Mouse (Mus musculus): ENCODE results near the gene Pla2g1b.
"Not testable (repeated sequence)": the region's sequence is repeated elsewhere in the genome, so short reads cannot be mapped to it uniquely, and the experiment has no call there.

Pla2g1b gene

GRCm38 (mm10) chr5:115483947-115484920, 18.2 kb downstream of the Pla2g1b start, which contains the start of gene Sirt4:
Sirt4 (minus strand) TSS chr5:115484725.
- peak; percentile 54 to 77 for DNase-seq (ENCODE audit: low read depth in 2 of 2, low spot score in 2 of 2)

GRCm38 (mm10) chr5:115484996-115485395, 18.9 kb downstream of the Pla2g1b start:
- no peak for DNase-seq (ENCODE audit: low read depth in 2 of 2, low spot score in 2 of 2)

DNA sequence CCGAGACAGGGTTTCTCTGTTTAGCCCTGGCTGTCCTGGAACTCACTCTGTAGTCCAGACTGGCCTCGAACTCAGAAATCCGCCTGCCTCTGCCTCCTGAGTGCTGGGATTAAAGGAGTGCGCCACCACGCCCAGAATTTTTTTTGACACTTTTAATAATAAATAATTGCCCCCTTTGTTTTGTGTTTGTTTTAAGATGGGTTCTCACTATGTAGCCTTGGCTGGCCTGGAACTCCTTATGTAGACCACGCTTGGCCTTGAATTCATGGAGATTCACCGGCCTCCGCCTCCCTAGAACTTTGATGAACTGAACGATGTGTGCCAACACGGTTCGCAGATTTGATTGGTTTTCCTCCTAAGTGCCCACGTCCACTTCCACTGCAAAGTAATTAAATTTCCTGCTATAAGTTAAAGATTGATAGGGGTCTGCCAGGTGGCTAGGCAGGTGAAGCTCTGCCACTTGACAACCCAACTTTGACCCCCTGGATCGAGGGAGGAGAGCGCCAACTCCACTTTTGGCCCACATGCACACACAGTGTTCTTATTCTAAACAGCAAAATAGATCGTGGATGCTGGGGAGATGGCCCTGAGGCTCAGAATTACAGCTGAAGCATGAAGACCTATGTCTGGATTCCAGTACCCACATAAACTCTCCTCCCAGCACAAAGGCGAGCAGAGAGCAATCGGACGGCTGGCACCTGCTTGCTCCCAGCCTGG, 19.6 kb downstream of the Pla2g1b start:
- DNase-seq (ENCODE audit: low read depth in 2 of 2, low spot score in 2 of 2): no peak

- no peak for DNase-seq (ENCODE audit: low read depth in 2 of 2, low spot score in 2 of 2)
Observed at GRCm38 (mm10) chr5:115486726-115487125, 20.7 kb downstream of the Pla2g1b start.

DNA sequence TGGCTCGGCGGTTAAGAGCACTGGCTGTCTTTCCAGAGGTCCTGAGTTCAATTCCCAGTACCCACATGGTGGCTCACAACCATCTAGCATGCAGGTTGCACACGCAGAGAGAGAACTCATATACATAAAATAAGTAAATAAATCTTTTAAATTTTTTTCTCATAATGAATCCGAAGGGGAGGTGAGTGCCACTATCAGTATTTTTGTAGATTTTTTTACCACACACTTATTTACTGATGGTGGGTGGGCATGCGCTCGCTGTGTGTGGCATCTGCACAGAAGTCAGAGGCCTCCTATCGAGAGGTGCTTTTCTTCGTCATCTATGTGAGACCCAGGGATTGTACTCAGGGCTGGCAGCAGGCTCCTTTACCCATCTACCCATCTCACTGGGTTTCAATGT, 21.3 kb downstream of the Pla2g1b start:
- no peak for DNase-seq (ENCODE audit: low read depth in 2 of 2, low spot score in 2 of 2)

DNA sequence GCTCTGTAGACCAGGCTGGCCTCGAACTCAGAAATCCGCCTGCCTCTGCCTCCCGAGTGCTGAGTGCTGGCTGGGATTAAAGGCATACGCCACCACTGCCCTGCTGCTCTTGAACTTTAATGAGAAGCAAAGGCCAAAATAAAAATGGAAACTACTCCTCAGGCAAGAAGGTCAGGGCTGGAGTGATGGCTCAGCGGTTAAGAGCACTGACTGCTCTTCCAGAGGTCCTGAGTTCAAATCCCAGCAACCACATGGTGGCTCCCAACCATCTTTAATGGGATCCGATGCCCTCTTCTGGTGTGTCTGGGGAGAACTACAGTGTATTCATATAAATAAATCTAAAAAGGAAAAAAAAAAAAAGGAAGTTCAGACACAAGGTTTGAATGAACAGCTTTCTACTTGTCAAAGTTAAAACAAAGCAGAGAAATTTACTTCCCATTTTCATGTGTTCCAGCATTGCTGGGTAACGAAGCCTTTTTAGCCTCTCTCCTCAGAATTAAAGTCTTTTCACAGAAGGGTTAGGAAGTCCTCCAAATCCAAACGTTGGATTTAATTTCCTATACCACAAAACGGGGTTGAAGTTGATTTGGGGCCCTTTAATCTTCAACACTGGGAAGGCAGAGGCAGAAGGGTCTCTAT, 22.0 kb downstream of the Pla2g1b start:
- no peak for DNase-seq (ENCODE audit: low read depth in 2 of 2, low spot score in 2 of 2)

- DNase-seq (ENCODE audit: low read depth in 2 of 2, low spot score in 2 of 2): peak; percentile 85 to 90
Observed at GRCm38 (mm10) chr5:115488841-115489698, 23.0 kb downstream of the Pla2g1b start.

DNA sequence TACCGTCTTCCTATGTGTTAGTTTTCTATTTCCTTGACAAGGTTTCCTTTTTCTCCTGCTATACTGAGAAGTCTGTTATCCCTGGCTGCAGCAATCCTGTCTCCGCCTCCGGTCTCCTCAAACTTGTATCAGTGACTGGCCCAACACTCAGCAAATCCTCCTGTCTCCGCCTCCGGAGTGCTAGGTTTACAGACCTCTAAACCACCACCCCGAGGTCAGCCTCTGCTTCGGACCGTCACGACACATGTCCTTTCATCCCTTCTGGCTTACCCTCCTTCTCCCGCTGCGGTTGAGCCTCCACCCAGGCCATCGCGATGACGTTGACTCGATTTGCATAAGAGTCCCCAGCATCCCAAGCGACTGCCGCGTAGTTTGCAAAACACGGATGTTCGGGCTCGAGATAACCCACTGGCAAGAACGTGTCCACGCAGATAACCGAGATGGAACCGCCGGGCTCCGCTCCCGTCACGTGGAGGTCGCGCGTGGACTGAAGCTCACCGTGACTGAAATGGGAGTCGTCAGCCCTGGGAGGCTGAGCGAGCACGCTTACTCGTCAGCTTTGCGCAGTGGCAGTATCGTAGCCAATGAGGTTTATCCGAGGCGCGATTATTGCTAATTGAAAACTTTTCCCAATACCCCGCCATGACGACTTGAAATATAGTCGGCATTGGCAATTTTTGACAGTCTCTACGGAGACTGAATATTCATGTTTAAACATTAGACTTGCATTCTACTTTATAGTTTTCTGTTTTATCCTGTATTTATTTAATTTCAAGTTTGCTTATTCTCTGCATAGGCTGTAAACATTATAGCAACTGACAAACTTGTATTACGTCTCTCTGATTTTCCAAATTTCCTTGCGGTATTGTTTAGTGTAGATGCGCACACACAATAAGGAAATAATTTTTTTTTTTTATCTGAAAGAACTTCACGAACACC, 23.9 kb downstream of the Pla2g1b start:
- DNase-seq (ENCODE audit: low read depth in 2 of 2, low spot score in 2 of 2): peak; percentile 89 to 90

DNA sequence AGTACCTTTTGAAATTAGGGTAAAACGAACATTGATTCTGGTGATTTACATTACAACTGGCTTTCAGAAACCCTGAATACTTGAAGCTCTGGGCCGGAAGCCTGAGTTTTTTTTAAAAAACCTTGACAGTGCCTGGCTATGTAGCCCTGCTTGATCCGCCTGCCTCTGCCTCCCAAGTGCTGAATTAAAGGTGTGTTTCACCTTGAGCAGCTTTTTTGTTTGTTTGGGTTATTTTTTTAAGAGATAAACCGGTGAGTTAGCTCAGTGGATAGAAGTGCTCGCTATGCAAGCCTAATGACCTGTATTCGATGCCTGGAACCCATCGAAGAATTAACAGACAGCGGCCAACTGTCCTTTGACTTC, 24.6 kb downstream of the Pla2g1b start:
- peak in 1 of 2 experiments; percentile 15 for DNase-seq (ENCODE audit: low read depth in 2 of 2, low spot score in 2 of 2)

DNA sequence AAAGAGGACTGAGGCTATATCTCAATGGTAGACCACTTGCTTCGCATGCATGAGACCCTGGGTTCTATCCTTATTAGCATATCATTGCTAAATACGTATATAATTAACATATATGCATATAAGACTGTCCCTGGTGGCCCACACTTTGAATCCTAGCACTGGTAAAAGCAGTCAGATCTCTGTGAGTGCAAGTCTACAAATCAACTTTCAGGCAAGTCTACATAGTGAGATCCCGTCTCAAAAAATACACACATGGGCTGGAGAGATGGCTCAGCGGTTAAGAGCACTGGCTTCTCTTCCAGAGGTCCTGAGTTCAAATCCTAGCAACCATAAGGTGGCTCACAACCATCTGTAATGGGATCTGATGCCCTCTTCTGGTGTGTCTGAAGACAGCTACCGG, 25.0 kb downstream of the Pla2g1b start:
- no peak for DNase-seq (ENCODE audit: low read depth in 2 of 2, low spot score in 2 of 2)

- DNase-seq (ENCODE audit: low read depth in 2 of 2, low spot score in 2 of 2): peak in 1 of 2 experiments; percentile 26
Observed at GRCm38 (mm10) chr5:115491771-115492322, 25.8 kb downstream of the Pla2g1b start.

DNA sequence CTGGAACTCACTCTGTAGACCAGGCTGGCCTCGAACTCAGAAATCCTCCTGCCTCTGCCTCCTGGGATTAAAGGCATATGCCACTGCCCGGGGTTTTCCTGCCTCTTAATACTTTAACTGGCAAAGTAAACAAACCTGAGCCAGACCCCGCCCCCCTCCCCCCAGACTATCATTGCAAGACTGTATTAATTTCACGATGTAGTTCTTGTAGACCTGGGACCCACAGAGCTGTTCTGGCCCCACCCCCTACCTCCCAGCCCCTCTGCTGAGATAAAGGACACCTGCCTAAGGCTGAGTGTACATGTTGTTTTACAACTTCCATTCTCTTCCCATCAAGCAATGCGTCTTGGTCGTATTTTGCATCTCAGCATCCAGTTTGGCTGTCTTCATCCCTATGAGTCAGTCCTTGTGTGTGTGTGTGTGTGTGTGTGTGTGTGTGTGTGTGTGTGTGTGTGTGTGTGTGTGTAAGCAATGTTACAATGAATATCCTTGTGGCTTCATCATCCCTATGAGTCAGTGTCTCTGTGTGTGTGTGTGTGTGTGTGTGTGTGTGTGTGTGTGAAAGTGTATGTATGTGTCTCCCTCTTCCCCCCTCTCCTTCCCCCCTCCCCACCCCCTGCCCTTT, 26.8 kb downstream of the Pla2g1b start:
- no peak for DNase-seq (ENCODE audit: low read depth in 2 of 2, low spot score in 2 of 2)

- DNase-seq (ENCODE audit: low read depth in 2 of 2, low spot score in 2 of 2): no peak
Observed at GRCm38 (mm10) chr5:115493441-115493840, 27.4 kb downstream of the Pla2g1b start.

GRCm38 (mm10) chr5:115495618-115496017, 29.6 kb downstream of the Pla2g1b start:
- not testable (repeated sequence) for DNase-seq (ENCODE audit: low read depth in 2 of 2, low spot score in 2 of 2)

- DNase-seq (ENCODE audit: low read depth in 2 of 2, low spot score in 2 of 2): no peak
Observed at GRCm38 (mm10) chr5:115497033-115497432, 31.0 kb downstream of the Pla2g1b start.

DNA sequence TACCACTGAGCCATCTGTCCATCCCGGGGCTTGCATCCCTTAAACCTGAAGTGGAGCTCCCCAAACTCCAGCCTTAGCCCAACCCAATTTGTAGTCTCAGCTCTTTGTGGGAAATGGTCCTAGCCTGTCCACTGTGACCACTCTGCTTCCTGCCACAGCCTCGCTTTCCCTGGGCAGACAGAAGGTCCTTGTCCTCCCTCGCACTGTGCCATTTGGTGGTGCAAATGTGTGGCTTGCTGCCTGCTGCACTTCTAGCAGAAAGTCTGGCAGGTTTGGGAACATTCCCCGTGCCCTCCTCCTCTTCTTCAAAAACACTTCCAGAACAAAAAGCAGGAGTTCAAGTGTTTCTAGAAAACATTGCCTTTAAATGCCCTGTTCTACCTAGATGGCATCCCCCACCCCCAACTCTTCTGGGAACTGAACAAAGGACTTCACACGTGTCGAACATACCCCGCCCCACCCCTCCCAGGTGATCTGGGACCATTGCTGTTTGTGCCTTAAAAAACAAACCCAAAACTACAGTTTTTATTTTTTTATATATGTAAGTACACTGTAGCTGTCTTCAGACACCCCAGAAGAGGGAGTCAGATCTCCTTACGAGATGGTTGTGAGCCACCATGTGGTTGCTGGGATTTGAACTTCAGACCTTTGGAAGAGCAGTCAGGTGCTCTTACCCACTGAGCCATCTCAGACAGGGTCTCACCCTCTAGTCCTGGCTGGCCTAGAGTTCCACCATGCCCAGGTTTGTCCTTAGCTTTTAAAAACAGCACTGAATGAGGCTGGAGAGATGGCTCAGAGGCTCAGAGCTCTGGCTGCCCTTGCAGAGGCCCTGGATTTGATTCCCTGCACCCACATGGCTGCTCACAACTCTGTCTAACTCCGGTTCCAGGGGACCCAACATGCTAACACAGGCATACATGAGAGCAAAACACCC, 32.5 kb downstream of the Pla2g1b start:
- no peak for DNase-seq (ENCODE audit: low read depth in 2 of 2, low spot score in 2 of 2)

DNA sequence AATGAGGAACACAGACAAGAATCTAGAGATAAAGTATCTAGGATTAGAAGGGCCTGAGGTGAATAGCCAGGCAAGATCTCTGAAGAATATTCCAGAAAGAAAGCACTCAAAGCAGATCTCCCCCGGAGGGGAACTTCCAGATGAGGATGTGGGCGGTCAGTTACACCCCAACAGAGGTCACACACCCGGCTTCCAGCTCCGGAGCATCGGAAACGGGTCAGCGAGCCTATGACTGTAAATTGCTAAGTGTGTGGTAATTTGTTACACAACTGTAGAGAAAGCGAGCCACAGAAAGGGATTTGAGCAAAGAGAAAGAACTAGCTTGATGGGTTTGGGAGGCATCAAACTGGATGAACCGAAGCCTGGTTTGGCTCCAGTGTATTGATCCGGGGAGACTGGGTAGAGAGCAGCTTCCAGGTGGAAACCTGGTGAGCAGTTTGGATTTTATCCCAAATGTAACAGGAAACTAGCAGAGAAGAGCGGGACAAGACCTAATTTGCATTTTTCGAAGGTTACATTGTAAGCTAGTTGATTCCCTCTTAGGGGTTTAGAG, 34.4 kb downstream of the Pla2g1b start:
- DNase-seq (ENCODE audit: low read depth in 2 of 2, low spot score in 2 of 2): no peak
